Mouse (Mus musculus) olfactory bulb, adult 2 months (tissue): ENCODE measurements around the gene Sncb.

Experiments used
- CTCF ChIP-seq: fragments of 200-500 bp; IDR thresholded peaks from 2 replicates; pipeline ENCODE4 v1.5.1; 2012; ENCODE audit warnings: low read depth, mild to moderate bottlenecking, low read length, moderate library complexity; ENCODE audit not compliant: insufficient read depth
- POLR2A ChIP-seq: fragments of 200-500 bp; IDR thresholded peaks from 2 replicates; pipeline ENCODE4 v1.6.1; 2012; ENCODE audit warnings: mild to moderate bottlenecking, low read depth, low read length, moderate library complexity; ENCODE audit not compliant: insufficient read depth

DNA sequence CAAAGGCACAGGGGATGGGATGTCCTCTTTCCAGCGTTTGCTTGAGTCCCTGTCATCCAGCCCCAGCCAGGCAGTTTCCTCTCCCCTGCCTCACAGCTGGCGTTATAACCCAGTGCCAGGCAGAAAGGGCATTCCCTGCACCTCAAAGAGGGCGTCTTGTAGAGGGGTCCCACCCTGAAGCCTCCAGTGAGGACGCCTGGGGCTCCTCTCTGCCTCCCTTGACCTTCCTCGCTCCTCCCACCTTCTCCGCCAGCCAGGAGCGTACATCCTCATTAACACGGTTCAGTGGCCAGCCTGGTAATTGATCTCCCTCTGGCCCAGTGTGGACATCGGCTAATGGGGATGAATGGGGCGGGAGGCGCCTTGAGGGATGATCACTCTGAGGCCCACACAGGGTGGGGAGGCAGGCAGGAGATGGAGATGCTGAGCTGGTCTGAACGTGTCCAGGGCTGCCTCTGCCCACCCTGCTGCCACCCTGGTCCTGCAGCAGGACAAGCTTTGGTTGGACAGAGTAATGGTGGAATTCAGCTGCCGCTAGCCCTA, 40.1 kb upstream of the Sncb start:
- TF ChIP-seq CTCF (no peak), POLR2A (no peak)
